Mouse (Mus musculus): ENCODE results near the gene Ugt1a7c. TPM values are rescaled to one million over a fixed set of nuclear protein-coding genes. Genes with fewer than 3 reads are reported as not detected.
A peak's percentile ranks its signal among the peaks of the same experiment; 100 is the strongest.

The Ugt1a7c gene
- total and polyA plus RNA-seq, 3 experiments, result not detected

DNA sequence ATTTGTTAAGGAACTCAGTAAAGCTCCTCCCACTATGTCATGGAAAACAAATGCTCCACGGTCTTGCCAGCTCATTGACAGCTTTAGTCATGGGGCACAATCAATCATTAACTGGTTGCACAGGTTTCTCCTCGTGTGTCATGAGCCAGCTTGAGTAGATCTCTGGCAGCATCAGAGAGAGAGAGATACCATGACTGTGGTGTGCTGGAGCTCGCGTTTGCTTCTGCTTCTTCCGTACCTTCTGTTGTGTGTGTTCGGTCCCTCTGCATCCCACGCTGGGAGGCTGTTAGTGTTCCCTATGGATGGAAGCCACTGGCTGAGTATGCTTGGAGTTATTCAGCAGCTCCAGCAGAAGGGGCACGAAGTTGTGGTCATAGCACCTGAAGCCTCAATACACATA, 117.0 kb downstream of the Ugt1a7c start, which contains the start of gene Ugt1a1:
Gene Ugt1a1 (plus strand): TSS at position 148 of the 400 bp plus-strand sequence.
- Histone ChIP-seq H3K4me3 (ENCODE audit: control insufficient read depth in 1 of 2, insufficient read depth in 1 of 2, low read depth in 2 of 2, low read length in 2 of 2) (no peak within 1 kb of the TSS), H3K79me2 (ENCODE audit: control insufficient read depth, insufficient read depth, low read length, poor library complexity) (no peaks in the 10 kb centered on the region), H3K9me3 (replicated peaks; ENCODE audit: insufficient read depth, low read length) (no peaks in the 10 kb centered on the region), H3K27me3 (ENCODE audit: control insufficient read depth in 1 of 2, insufficient read depth in 2 of 2, low read length in 2 of 2) (no peaks in the 10 kb centered on the region), H3K36me3 (ENCODE audit: control insufficient read depth in 1 of 2, insufficient read depth in 2 of 2, low read length in 2 of 2) (peaks cover 0 to 4% of the 10 kb centered on the region in 2 experiments; a peak in 2 of 4 replicates), H3K27ac (ENCODE audit: control insufficient read depth, low read depth, low read length) (no peak within 1 kb of the TSS), H3K9ac (ENCODE audit: control insufficient read depth, low read depth, low read length, poor library complexity, severe bottlenecking) (no peak within 1 kb of the TSS), H3K4me1 (ENCODE audit: control insufficient read depth in 1 of 2, insufficient read depth in 2 of 2, low read length in 2 of 2) (no peaks in the 10 kb centered on the region)
- TF ChIP-seq E2F4 (IDR thresholded peaks at IDR 0.05; ENCODE audit: borderline replicate concordance, low read depth, low read length), result no peak
- TF ChIP-seq GATA1 (IDR thresholded peaks at IDR 0.05; ENCODE audit: low read depth, low read length), result no peak
- no peak for TF ChIP-seq CHD1 (IDR thresholded peaks at IDR 0.05; ENCODE audit: low read depth, low read length)
- no peak for TF ChIP-seq KAT2A (conservative IDR thresholded peaks at IDR 0.05; ENCODE audit: low read depth, low read length)
- no peak for TF ChIP-seq ELF1 (IDR thresholded peaks at IDR 0.05; ENCODE audit: low read depth, low read length)
- TF ChIP-seq NRF1 (IDR thresholded peaks at IDR 0.05; ENCODE audit: insufficient read depth, low read depth, low read length, poor library complexity, severe bottlenecking), result no peak
- no peak for TF ChIP-seq GABPA (IDR thresholded peaks at IDR 0.05; ENCODE audit: low read depth, low read length)
- peak; percentile 4 for DNase-seq (ENCODE audit: low read depth, low spot score)

DNA sequence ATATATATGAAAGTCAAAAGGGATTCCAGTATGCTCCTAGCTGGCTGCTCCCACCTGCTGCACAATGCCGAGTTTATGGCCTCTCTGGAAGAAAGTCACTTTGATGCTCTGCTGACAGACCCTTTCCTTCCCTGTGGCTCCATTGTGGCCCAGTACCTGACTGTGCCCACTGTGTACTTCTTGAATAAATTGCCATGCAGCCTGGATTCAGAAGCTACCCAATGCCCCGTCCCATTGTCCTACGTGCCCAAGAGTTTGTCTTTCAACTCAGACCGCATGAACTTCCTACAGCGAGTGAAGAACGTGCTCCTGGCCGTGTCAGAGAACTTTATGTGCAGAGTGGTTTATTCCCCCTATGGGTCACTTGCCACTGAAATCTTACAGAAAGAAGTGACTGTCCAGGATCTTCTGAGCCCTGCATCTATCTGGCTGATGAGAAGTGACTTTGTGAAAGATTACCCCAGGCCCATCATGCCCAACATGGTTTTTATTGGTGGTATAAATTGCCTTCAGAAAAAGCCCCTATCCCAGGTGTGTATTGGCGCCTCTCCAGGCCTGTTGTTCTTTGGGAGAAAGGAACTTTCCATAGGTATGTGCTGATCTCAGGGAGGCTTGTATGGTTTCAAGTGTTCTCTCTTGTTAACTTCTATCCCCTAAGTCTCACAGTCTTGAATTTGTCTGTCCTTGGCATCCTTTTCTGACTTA, 117.6 kb downstream of the Ugt1a7c start:
- TF ChIP-seq CTCF (IDR thresholded peaks at IDR 0.05 in 2 of 3, conservative IDR thresholded peaks at IDR 0.05 in 1 of 3; ENCODE audit: control insufficient read depth in 1 of 3, insufficient read depth in 1 of 3, low read depth in 2 of 3, low read length in 3 of 3, poor library complexity in 1 of 3, severe bottlenecking in 1 of 3) (0 out of 6 replicates have a peak, but pooled peaks of 1 of the 3 experiments have one; percentile 1), CHD1 (IDR thresholded peaks at IDR 0.05; ENCODE audit: low read depth, low read length) (no peak)
- H3K27ac ChIP-seq (ENCODE audit: control insufficient read depth, low read depth, low read length), result no peak overlapping the region
- H3K36me3 ChIP-seq (ENCODE audit: control insufficient read depth in 1 of 2, insufficient read depth in 2 of 2, low read length in 2 of 2), result no peaks in the 10 kb centered on the region; a peak in 1 of 4 replicates
- no peak overlapping the region for H3K9ac ChIP-seq (ENCODE audit: control insufficient read depth, low read depth, low read length, poor library complexity, severe bottlenecking)
- H3K79me2 ChIP-seq (ENCODE audit: control insufficient read depth, insufficient read depth, low read length, poor library complexity), result no peaks in the 10 kb centered on the region
- no peaks in the 10 kb centered on the region for H3K9me3 ChIP-seq (replicated peaks; ENCODE audit: insufficient read depth, low read length)
- no peaks in the 10 kb centered on the region for H3K27me3 ChIP-seq (ENCODE audit: control insufficient read depth in 1 of 2, insufficient read depth in 2 of 2, low read length in 2 of 2)
- no peak overlapping the region for H3K4me3 ChIP-seq (ENCODE audit: control insufficient read depth in 1 of 2, insufficient read depth in 1 of 2, low read depth in 2 of 2, low read length in 2 of 2)
- H3K4me1 ChIP-seq (ENCODE audit: control insufficient read depth in 1 of 2, insufficient read depth in 2 of 2, low read length in 2 of 2), result no peaks in the 10 kb centered on the region
- DNase-seq (ENCODE audit: low read depth, low spot score), result peak; percentile 6

GRCm38 (mm10) chr1:88213061-88213460, 118.2 kb downstream of the Ugt1a7c start:
- Histone ChIP-seq H3K9me3 (replicated peaks; ENCODE audit: insufficient read depth, low read length) (no peaks in the 10 kb centered on the region), H3K4me1 (ENCODE audit: control insufficient read depth in 1 of 2, insufficient read depth in 2 of 2, low read length in 2 of 2) (no peaks in the 10 kb centered on the region), H3K27ac (ENCODE audit: control insufficient read depth, low read depth, low read length) (no peak overlapping the region), H3K27me3 (ENCODE audit: control insufficient read depth in 1 of 2, insufficient read depth in 2 of 2, low read length in 2 of 2) (no peaks in the 10 kb centered on the region), H3K4me3 (ENCODE audit: control insufficient read depth in 1 of 2, insufficient read depth in 1 of 2, low read depth in 2 of 2, low read length in 2 of 2) (no peak overlapping the region), H3K79me2 (ENCODE audit: control insufficient read depth, insufficient read depth, low read length, poor library complexity) (no peaks in the 10 kb centered on the region), H3K9ac (ENCODE audit: control insufficient read depth, low read depth, low read length, poor library complexity, severe bottlenecking) (no peak overlapping the region), H3K36me3 (ENCODE audit: control insufficient read depth in 1 of 2, insufficient read depth in 2 of 2, low read length in 2 of 2) (no peaks in the 10 kb centered on the region)
- peak; percentile 4 for DNase-seq (ENCODE audit: low read depth, low spot score)
- no peak for TF ChIP-seq BHLHE40 (IDR thresholded peaks at IDR 0.05; ENCODE audit: borderline replicate concordance, low read depth, low read length)
- no peak for TF ChIP-seq UBTF (IDR thresholded peaks at IDR 0.05; ENCODE audit: borderline replicate concordance, insufficient read depth, low read depth, low read length)
- no peak for TF ChIP-seq CHD1 (IDR thresholded peaks at IDR 0.05; ENCODE audit: low read depth, low read length)
- TF ChIP-seq MYB (IDR thresholded peaks at IDR 0.05; ENCODE audit: low read depth, low read length), result no peak
- TF ChIP-seq MAX (IDR thresholded peaks at IDR 0.05; ENCODE audit: low read length), result no peak
- no peak for TF ChIP-seq POLR2AphosphoS2 (IDR thresholded peaks at IDR 0.05; ENCODE audit: low read length)
- TF ChIP-seq USF2 (IDR thresholded peaks at IDR 0.05; ENCODE audit: borderline replicate concordance in 1 of 2, insufficient read depth in 1 of 2, low read depth in 1 of 2, low read length in 2 of 2), result no peak
- no peak for TF ChIP-seq NRF1 (IDR thresholded peaks at IDR 0.05; ENCODE audit: insufficient read depth, low read depth, low read length, poor library complexity, severe bottlenecking)
- no peak for TF ChIP-seq ELF1 (IDR thresholded peaks at IDR 0.05; ENCODE audit: low read depth, low read length)
- TF ChIP-seq NELFE (IDR thresholded peaks at IDR 0.05; ENCODE audit: low read depth, low read length), result no peak
- no peak for TF ChIP-seq RCOR1 (IDR thresholded peaks at IDR 0.05; ENCODE audit: low read depth, low read length)
- no peak for TF ChIP-seq MAFK (IDR thresholded peaks at IDR 0.05; ENCODE audit: borderline replicate concordance, low read depth, low read length)
- TF ChIP-seq TAL1 (IDR thresholded peaks at IDR 0.05; ENCODE audit: low read length), result no peak
- no peak for TF ChIP-seq RAD21 (IDR thresholded peaks at IDR 0.05; ENCODE audit: low read depth, low read length)
- no peak for TF ChIP-seq ZMIZ1 (IDR thresholded peaks at IDR 0.05; ENCODE audit: low read depth, low read length)
- TF ChIP-seq HCFC1 (IDR thresholded peaks at IDR 0.05; ENCODE audit: low read depth, low read length), result no peak
- no peak for TF ChIP-seq E2F4 (IDR thresholded peaks at IDR 0.05; ENCODE audit: borderline replicate concordance, low read depth, low read length)
- TF ChIP-seq MEF2A (IDR thresholded peaks at IDR 0.05; ENCODE audit: extremely low read depth, insufficient replicate concordance, low read depth, low read length, poor library complexity, severe bottlenecking), result no peak
- TF ChIP-seq SIN3A (IDR thresholded peaks at IDR 0.05; ENCODE audit: low read length), result no peak
